17 mouse cellular contexts compared by ENCODE assay signal in genomic region chr4:115035043-115035442, GRCm38 (mm10). TPM values are rescaled to one million over a fixed set of nuclear protein-coding genes. Genes with fewer than 3 reads are reported as not detected.
DNase-seq lines count a peak whose midpoint lies in the region; ATAC-seq and TF ChIP-seq lines count a peak whose summit lies in the region.
"Had no signal": no experiment of that assay in that cellular context is flagged by ENCODE, and none has a peak within 500 bp of the region (broad histone marks: within the 10 kb centered on the region; RNA-seq: fewer than 3 reads in every experiment).

No protein-coding gene starts in this region.

- no peaks in the 10 kb centered on the region for H3K79me2 ChIP-seq in MEL (ENCODE audit: control insufficient read depth, insufficient read depth, low read length, poor library complexity)

- H3K27ac ChIP-seq in lung, postnatal 0 days (ENCODE audit: low read length), result no peak overlapping the region
- H3K27ac ChIP-seq in MEL (ENCODE audit: control insufficient read depth, low read depth, low read length), result no peak overlapping the region
- H3K27ac ChIP-seq in kidney, embryonic 16.5 days (ENCODE audit: low read length), result no peak overlapping the region
- H3K27ac ChIP-seq: forebrain, embryonic 12.5 days; heart, embryonic 13.5 days; intestine, embryonic 15.5 days; liver, embryonic 14.5 days; macrophage had no signal

- no peaks in the 10 kb centered on the region for H3K9me3 ChIP-seq in lung, postnatal 0 days (ENCODE audit: low read length)
- H3K9me3 ChIP-seq in MEL (replicated peaks; ENCODE audit: insufficient read depth, low read length), result no peaks in the 10 kb centered on the region
- H3K9me3 ChIP-seq in kidney, embryonic 16.5 days (ENCODE audit: low read length), result no peaks in the 10 kb centered on the region
- H3K9me3 ChIP-seq: forebrain, embryonic 12.5 days; heart, embryonic 13.5 days; intestine, embryonic 15.5 days had no signal

- H3K4me1 ChIP-seq in lung, postnatal 0 days (ENCODE audit: insufficient read depth, low read depth, low read length), result no peaks in the 10 kb centered on the region
- peaks cover 0 to 3% of the 10 kb centered on the region in 2 experiments; a peak in 1 of 4 replicates for H3K4me1 ChIP-seq in MEL (ENCODE audit: control insufficient read depth in 1 of 2, insufficient read depth in 2 of 2, low read length in 2 of 2)
- H3K4me1 ChIP-seq in kidney, embryonic 16.5 days (ENCODE audit: insufficient read depth, low read length), result no peaks in the 10 kb centered on the region
- H3K4me1 ChIP-seq: forebrain, embryonic 12.5 days; heart, embryonic 13.5 days; intestine, embryonic 15.5 days had no signal

- H3K4me3 ChIP-seq in lung, postnatal 0 days (ENCODE audit: low read depth, low read length), result no peak overlapping the region
- no peak overlapping the region for H3K4me3 ChIP-seq in MEL (ENCODE audit: control insufficient read depth in 1 of 2, insufficient read depth in 1 of 2, low read depth in 2 of 2, low read length in 2 of 2)
- H3K4me3 ChIP-seq in kidney, embryonic 16.5 days (ENCODE audit: low read length), result no peak overlapping the region
- H3K4me3 ChIP-seq: forebrain, embryonic 12.5 days; heart, embryonic 13.5 days; intestine, embryonic 15.5 days had no signal

- no peak for TF ChIP-seq CTCF in lung, postnatal 0 days (IDR thresholded peaks at IDR 0.05)
- TF ChIP-seq CTCF in MEL (IDR thresholded peaks at IDR 0.05 in 2 of 3, conservative IDR thresholded peaks at IDR 0.05 in 1 of 3; ENCODE audit: control insufficient read depth in 1 of 3, insufficient read depth in 1 of 3, low read depth in 2 of 3, low read length in 3 of 3, poor library complexity in 1 of 3, severe bottlenecking in 1 of 3), result no peak

- no peaks in the 10 kb centered on the region for H3K36me3 ChIP-seq in lung, postnatal 0 days (ENCODE audit: insufficient read depth, low read length)
- H3K36me3 ChIP-seq in MEL (ENCODE audit: control insufficient read depth in 1 of 2, insufficient read depth in 2 of 2, low read length in 2 of 2), result peaks cover 0 to 3% of the 10 kb centered on the region in 2 experiments; a peak in 3 of 4 replicates
- H3K36me3 ChIP-seq in kidney, embryonic 16.5 days (ENCODE audit: insufficient read depth, low read length), result peaks cover 21% of the 10 kb centered on the region

- no peak for TF ChIP-seq RAD21 in MEL (IDR thresholded peaks at IDR 0.05; ENCODE audit: low read depth, low read length)

- peak; percentile 44; the same call in 1 of the 2 replicates for ATAC-seq in lung, postnatal 0 days
- peak; percentile 88 for ATAC-seq in megakaryocyte progenitor cell, adult 5-6 weeks (replicated peaks; ENCODE audit: poor library complexity)
- no peak for ATAC-seq in activated CD4-positive, CD25-positive, alpha-beta regulatory T cell, adult 4 months
- ATAC-seq in kidney, embryonic 16.5 days (ENCODE audit: low FRiP score, low TSS enrichment), result no peak
- ATAC-seq: intestine, embryonic 15.5 days had no signal

- DNase-seq in lung, postnatal 0 days (ENCODE audit: low spot score), result peak; percentile 78
- no peak for DNase-seq in lung, postnatal 14 days
- peak; percentile 25 for DNase-seq in MEL (ENCODE audit: low read depth, low spot score)
- peak; percentile 55 for DNase-seq in adrenal gland, postnatal 10 days
- DNase-seq in frontal cortex, postnatal 25 days (ENCODE audit: low spot score in 2 of 2), result no peak
- DNase-seq: cerebellum, postnatal 10 days; kidney, postnatal 10 days; right cerebral cortex, postnatal 14 days; thymus, adult 2 months had no signal

- H3K4me2 ChIP-seq in lung, postnatal 0 days (replicated peaks; ENCODE audit: low read depth, low read length), result no peak overlapping the region
- no peak overlapping the region for H3K4me2 ChIP-seq in kidney, embryonic 16.5 days (replicated peaks; ENCODE audit: low read depth, low read length)
- H3K4me2 ChIP-seq: forebrain, embryonic 12.5 days; heart, embryonic 13.5 days; intestine, embryonic 15.5 days had no signal

- no peak overlapping the region for H3K9ac ChIP-seq in lung, postnatal 0 days (replicated peaks; ENCODE audit: low read depth)
- no peak overlapping the region for H3K9ac ChIP-seq in MEL (ENCODE audit: control insufficient read depth, low read depth, low read length, poor library complexity, severe bottlenecking)
- H3K9ac ChIP-seq in kidney, embryonic 16.5 days (replicated peaks; ENCODE audit: low read length), result no peak overlapping the region
- H3K9ac ChIP-seq: forebrain, embryonic 12.5 days; heart, embryonic 13.5 days; intestine, embryonic 15.5 days; liver, embryonic 14.5 days had no signal

- 49% methylated on average over 6 of the region's 6 CpGs for WGBS in lung, postnatal 0 days
- 82% methylated on average over 6 of the region's 6 CpGs for WGBS in kidney, embryonic 16.5 days

- TF ChIP-seq POLR2A in MEL (IDR thresholded peaks at IDR 0.05; ENCODE audit: control insufficient read depth in 1 of 2, insufficient read depth in 1 of 2, low read depth in 1 of 2, low read length in 2 of 2, poor library complexity in 1 of 2), result no peak

- no peak for TF ChIP-seq EP300 in lung, postnatal 0 days (IDR thresholded peaks at IDR 0.05)
- no peak for TF ChIP-seq EP300 in MEL (IDR thresholded peaks at IDR 0.05; ENCODE audit: low read depth in 1 of 2, low read length in 2 of 2)

- H3K27me3 ChIP-seq in lung, postnatal 0 days (replicated peaks; ENCODE audit: insufficient read depth, low read length), result no peaks in the 10 kb centered on the region
- H3K27me3 ChIP-seq in MEL (ENCODE audit: control insufficient read depth in 1 of 2, insufficient read depth in 2 of 2, low read length in 2 of 2), result no peaks in the 10 kb centered on the region
- no peaks in the 10 kb centered on the region for H3K27me3 ChIP-seq in kidney, embryonic 16.5 days (ENCODE audit: insufficient read depth, low read length)
- H3K27me3 ChIP-seq: forebrain, embryonic 12.5 days; heart, embryonic 13.5 days; intestine, embryonic 15.5 days had no signal

TF ChIP-seq in MEL, 35 proteins besides CTCF, POLR2A, EP300 and RAD21 (continues in another document):
- TF ChIP-seq MAZ (IDR thresholded peaks at IDR 0.05; ENCODE audit: low read depth, low read length) (no peak), KAT2A (conservative IDR thresholded peaks at IDR 0.05; ENCODE audit: low read depth, low read length) (no peak), GABPA (IDR thresholded peaks at IDR 0.05; ENCODE audit: low read depth, low read length) (no peak), ZNF384 (IDR thresholded peaks at IDR 0.05; ENCODE audit: low read depth, low read length) (no peak), USF2 (IDR thresholded peaks at IDR 0.05; ENCODE audit: borderline replicate concordance in 1 of 2, insufficient read depth in 1 of 2, low read depth in 1 of 2, low read length in 2 of 2) (no peak), JUND (IDR thresholded peaks at IDR 0.05; ENCODE audit: low read depth, low read length) (no peak), RCOR1 (IDR thresholded peaks at IDR 0.05; ENCODE audit: low read depth, low read length) (no peak), ZC3H11A (IDR thresholded peaks at IDR 0.05; ENCODE audit: low read depth, low read length) (no peak)

RNA-seq across cellular contexts. Expression of gene Tal1, which starts 21.2 kb away (rescaled TPM):
- 1.9 and 2.5 TPM in 2 replicates for polyA plus RNA-seq in lung, postnatal 0 days (2015; fragmentation: Nextera tagmentation; extraction: Ambion mirVana)
- 21.2 and 34.9 TPM in 2 replicates for total RNA-seq in MEL (2012; rRNA removed)
- polyA plus RNA-seq in MEL (2012; ENCODE audit: insufficient read depth in 1 of 2, insufficient read length in 2 of 2, low read depth in 1 of 2, low replicate concordance in 2 of 2, missing spikeins in 1 of 2), result 10 to 100 TPM in 1 of 2 experiments, not detected in 1; 48.9 TPM
- total RNA-seq in adrenal gland, postnatal 10 days (2021), result 1 to 10 TPM; 5.4 to 7.7 TPM
- 17.3 and 22.6 TPM in 2 replicates for total RNA-seq in megakaryocyte progenitor cell, adult 5-6 weeks (2015)
- 9.2 and 16.3 TPM in 2 replicates for total RNA-seq in megakaryocyte progenitor cell, adult 5-6 weeks (2017)
- not detected for polyA plus RNA-seq in activated CD4-positive, CD25-positive, alpha-beta regulatory T cell, adult 4 months (2017; shearing (Covaris generic))
- 1.2 and 1.3 TPM in 2 replicates for polyA plus RNA-seq in kidney, embryonic 16.5 days (2015; fragmentation: Nextera tagmentation; extraction: Ambion mirVana)

RNA-seq across cellular contexts. Expression of gene Stil, which starts 35.1 kb away (rescaled TPM):
- 0.61 and 1.0 TPM in 2 replicates for polyA plus RNA-seq in lung, postnatal 0 days (2015; fragmentation: Nextera tagmentation; extraction: Ambion mirVana)
- 5.0 and 5.9 TPM in 2 replicates for total RNA-seq in MEL (2012; rRNA removed)
- 1 to 10 TPM in 1 of 2 experiments, not detected in 1; 9.1 TPM for polyA plus RNA-seq in MEL (2012; ENCODE audit: insufficient read depth in 1 of 2, insufficient read length in 2 of 2, low read depth in 1 of 2, low replicate concordance in 2 of 2, missing spikeins in 1 of 2)
- 1 to 10 TPM; 2.6 to 4.1 TPM for total RNA-seq in adrenal gland, postnatal 10 days (2021)
- 38.4 and 42.3 TPM in 2 replicates for total RNA-seq in megakaryocyte progenitor cell, adult 5-6 weeks (2015)
- total RNA-seq in megakaryocyte progenitor cell, adult 5-6 weeks (2017), result 13.2 and 13.6 TPM in 2 replicates
- polyA plus RNA-seq in activated CD4-positive, CD25-positive, alpha-beta regulatory T cell, adult 4 months (2017; shearing (Covaris generic)), result 1 to 10 TPM; 6.0 to 6.7 TPM
- 12.0 and 12.9 TPM in 2 replicates for polyA plus RNA-seq in kidney, embryonic 16.5 days (2015; fragmentation: Nextera tagmentation; extraction: Ambion mirVana)

RNA-seq across cellular contexts. Expression of gene Cmpk1, which starts 48.0 kb away (rescaled TPM):
- polyA plus RNA-seq in lung, postnatal 0 days (2015; fragmentation: Nextera tagmentation; extraction: Ambion mirVana), result 94.2 and 96.4 TPM in 2 replicates
- total RNA-seq in MEL (2012; rRNA removed), result 28.7 and 33.4 TPM in 2 replicates
- polyA plus RNA-seq in MEL (2012; ENCODE audit: insufficient read depth in 1 of 2, insufficient read length in 2 of 2, low read depth in 1 of 2, low replicate concordance in 2 of 2, missing spikeins in 1 of 2), result 10 to 100 TPM in 1 of 2 experiments, not detected in 1; 33.7 TPM
- 10 to 100 TPM; 86.6 to 94.9 TPM for total RNA-seq in adrenal gland, postnatal 10 days (2021)
- total RNA-seq in megakaryocyte progenitor cell, adult 5-6 weeks (2015), result 76.3 and 76.4 TPM in 2 replicates
- 145 and 167 TPM in 2 replicates for total RNA-seq in megakaryocyte progenitor cell, adult 5-6 weeks (2017)
- polyA plus RNA-seq in activated CD4-positive, CD25-positive, alpha-beta regulatory T cell, adult 4 months (2017; shearing (Covaris generic)), result 10 to 100 TPM; 81.9 to 83.6 TPM
- polyA plus RNA-seq in kidney, embryonic 16.5 days (2015; fragmentation: Nextera tagmentation; extraction: Ambion mirVana), result 72.5 and 89.1 TPM in 2 replicates

RNA-seq across cellular contexts. Expression of gene Pdzk1ip1, which starts 53.5 kb away (rescaled TPM):
- polyA plus RNA-seq in lung, postnatal 0 days (2015; fragmentation: Nextera tagmentation; extraction: Ambion mirVana), result 99.9 and 117 TPM in 2 replicates
- total RNA-seq in MEL (2012; rRNA removed), result not detected in 2 replicates
- polyA plus RNA-seq in MEL (2012; ENCODE audit: insufficient read depth in 1 of 2, insufficient read length in 2 of 2, low read depth in 1 of 2, low replicate concordance in 2 of 2, missing spikeins in 1 of 2), result under 1 TPM in 1 of 2 experiments, not detected in 1; 0.14 TPM
- 1 to 10 TPM in 1 of 2 experiments, under 1 TPM in 1; 0.99 to 1.9 TPM for total RNA-seq in adrenal gland, postnatal 10 days (2021)
- 5.2 and 11.2 TPM in 2 replicates for total RNA-seq in megakaryocyte progenitor cell, adult 5-6 weeks (2015)
- total RNA-seq in megakaryocyte progenitor cell, adult 5-6 weeks (2017), result 2.0 and 5.2 TPM in 2 replicates
- polyA plus RNA-seq in activated CD4-positive, CD25-positive, alpha-beta regulatory T cell, adult 4 months (2017; shearing (Covaris generic)), result 10 to 100 TPM; 31.4 to 40.8 TPM
- polyA plus RNA-seq in kidney, embryonic 16.5 days (2015; fragmentation: Nextera tagmentation; extraction: Ambion mirVana), result 292 and 326 TPM in 2 replicates

Comparison
In these comparisons a context has a peak if more than half of its experiments do, and no peak if none do; other contexts are left out.
1. DNase-seq: peak in lung, postnatal 0 days (single experiment), MEL (single experiment) and adrenal gland, postnatal 10 days (single experiment); none in lung, postnatal 14 days (single experiment) and frontal cortex, postnatal 25 days (0 of 2).
2. ATAC-seq: peak in lung, postnatal 0 days (single experiment) and megakaryocyte progenitor cell, adult 5-6 weeks (single experiment); none in activated CD4-positive, CD25-positive, alpha-beta regulatory T cell, adult 4 months (single experiment) and kidney, embryonic 16.5 days (single experiment).